Mouse (Mus musculus) heart, embryonic 12.5 days (tissue): ENCODE results near the gene Fam189b. TPM values are rescaled to one million over a fixed set of nuclear protein-coding genes. Genes with fewer than 3 reads are reported as not detected.

ENCODE experiments used
- ATAC-seq: fragments of 200-750 bp; cut with Nextera tagmentation; 2 replicates; pipeline ENCODE4 v1.8.0; 2017; ENCODE audit warnings: moderate TSS enrichment, moderate library complexity; ENCODE audit not compliant: insufficient number of reproducible peaks, low FRiP score
- H3K27ac ChIP-seq: fragments of 300-500 bp; sonication (generic); 2 replicates; pipeline ENCODE4 v1.5.1; 2016; ENCODE audit warnings: mild to moderate bottlenecking, moderate library complexity; ENCODE audit not compliant: poor library complexity, severe bottlenecking
- H3K27me3 ChIP-seq: fragments of 300-500 bp; sonication (generic); replicated peaks from 2 replicates; pipeline ENCODE4 v1.6.1; 2016; ENCODE audit warnings: mild to moderate bottlenecking, moderate library complexity
- H3K36me3 ChIP-seq: fragments of 300-500 bp; sonication (generic); 2 replicates; pipeline ENCODE4 v1.6.1; 2016; ENCODE audit warnings: mild to moderate bottlenecking, moderate library complexity
- H3K4me1 ChIP-seq: fragments of 300-500 bp; sonication (generic); replicated peaks from 2 replicates; pipeline ENCODE4 v1.6.1; 2016; ENCODE audit warnings: mild to moderate bottlenecking
- H3K4me2 ChIP-seq: fragments of 300-500 bp; sonication (generic); 2 replicates; pipeline ENCODE4 v1.6.1; 2016; ENCODE audit warnings: mild to moderate bottlenecking, moderate library complexity
- H3K4me3 ChIP-seq: fragments of 300-500 bp; sonication (generic); 2 replicates; pipeline ENCODE4 v1.5.1; 2016; ENCODE audit warnings: mild to moderate bottlenecking
- H3K9ac ChIP-seq: fragments of 300-500 bp; sonication (generic); 2 replicates; pipeline ENCODE4 v1.6.1; 2016; ENCODE audit warnings: mild to moderate bottlenecking, moderate library complexity
- H3K9me3 ChIP-seq: fragments of 300-500 bp; sonication (generic); replicated peaks from 2 replicates; pipeline ENCODE4 v1.6.1; 2016; ENCODE audit warnings: mild to moderate bottlenecking, moderate library complexity
- WGBS: fragments of 180-500 bp; shearing (Covaris S2); methylation state at CpG from one replicate; pipeline ENCODE4 v1.1.7; 2016; 5-methylcytosine and 5-hydroxymethylcytosine counted together
- polyA plus RNA-seq: library from polyadenylated mRNA; unstranded; fragments of >200 nt; fragmentation: Nextera tagmentation; extraction: Ambion mirVana; gene quantifications from 2 replicates; pipeline ENCODE4 v1.2.1, GENCODE M21; 2016

The Fam189b gene
- polyA plus RNA-seq, 1 experiment from 2014 or later = 15.6 TPM

GRCm38 (mm10) chr3:89187690-89188477 is 4.9 kb downstream of the Fam189b start:
- Histone ChIP-seq H3K4me2 (no peak overlapping the region), H3K4me1 (peaks cover 26% of the 10 kb centered on the region), H3K27ac (no peak overlapping the region), H3K36me3 (peaks cover 12% of the 10 kb centered on the region; the same call in 1 of the 2 replicates), H3K4me3 (no peak overlapping the region), H3K27me3 (0 out of 2 replicates have a peak, but pooled peaks cover 11% of the 10 kb centered on the region), H3K9ac (no peak overlapping the region), H3K9me3 (no peaks in the 10 kb centered on the region)
- ATAC-seq = no peak
- WGBS = 74% methylated on average over 18 of the region's 18 CpGs

DNA sequence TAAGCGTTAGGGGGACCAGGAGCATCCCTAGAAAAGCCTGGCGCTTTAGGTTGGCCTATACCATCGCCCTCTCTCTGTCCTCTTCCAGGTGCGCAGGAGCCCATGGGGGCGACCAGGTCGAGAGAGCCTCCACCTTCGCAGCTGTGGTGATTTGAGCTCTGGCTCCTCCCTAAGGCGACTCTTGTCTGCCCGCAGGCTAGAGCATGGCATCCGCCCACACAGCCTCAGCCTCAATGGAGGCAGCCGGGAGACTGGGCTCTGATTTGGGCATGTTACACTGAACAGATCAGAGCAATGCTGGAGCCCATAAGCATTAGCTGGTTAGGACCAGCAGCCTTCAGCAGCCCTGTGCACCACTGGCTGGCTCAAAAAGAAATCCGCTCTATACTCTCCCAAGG is 5.5 kb downstream of the Fam189b start:
- H3K4me2 ChIP-seq = no peak overlapping the region
- 65% methylated on average over 12 of the region's 12 CpGs for WGBS
- no peak overlapping the region for H3K4me3 ChIP-seq
- 0 out of 2 replicates have a peak, but pooled peaks cover 11% of the 10 kb centered on the region for H3K27me3 ChIP-seq
- H3K36me3 ChIP-seq = peaks cover 12% of the 10 kb centered on the region; the same call in 1 of the 2 replicates
- H3K27ac ChIP-seq = no peak overlapping the region
- no peak for ATAC-seq
- H3K4me1 ChIP-seq = peaks cover 26% of the 10 kb centered on the region
- no peaks in the 10 kb centered on the region for H3K9me3 ChIP-seq
- H3K9ac ChIP-seq = no peak overlapping the region

- ATAC-seq = no peak
- H3K9me3 ChIP-seq = no peaks in the 10 kb centered on the region
- H3K4me1 ChIP-seq = peaks cover 8% of the 10 kb centered on the region; the same call in 1 of the 2 replicates
- H3K4me3 ChIP-seq = no peak overlapping the region
- H3K4me2 ChIP-seq = no peak overlapping the region
- no peak overlapping the region for H3K27ac ChIP-seq
- H3K27me3 ChIP-seq = 0 out of 2 replicates have a peak, but pooled peaks cover 10% of the 10 kb centered on the region
- peaks cover 12% of the 10 kb centered on the region; the same call in 1 of the 2 replicates for H3K36me3 ChIP-seq
- H3K9ac ChIP-seq = no peak overlapping the region
- 72% methylated on average over 8 of the region's 8 CpGs for WGBS
Observed at GRCm38 (mm10) chr3:89190436-89190835, 7.5 kb downstream of the Fam189b start.

GRCm38 (mm10) chr3:89193351-89193750 is 10.4 kb downstream of the Fam189b start:
- Histone ChIP-seq H3K4me2 (no peak overlapping the region), H3K4me1 (peaks cover 9% of the 10 kb centered on the region), H3K27me3 (no peaks in the 10 kb centered on the region), H3K36me3 (peaks cover 6% of the 10 kb centered on the region; the same call in 1 of the 2 replicates), H3K27ac (no peak overlapping the region), H3K9ac (no peak overlapping the region), H3K9me3 (no peaks in the 10 kb centered on the region), H3K4me3 (no peak overlapping the region)
- no peak for ATAC-seq
- 63% methylated on average over 1 of the region's 1 CpGs for WGBS

GRCm38 (mm10) chr3:89193853-89194252 is 10.9 kb downstream of the Fam189b start:
- WGBS = 88% methylated on average over 2 of the region's 2 CpGs
- Histone ChIP-seq H3K4me3 (no peak overlapping the region), H3K4me2 (no peak overlapping the region), H3K36me3 (peaks cover 1% of the 10 kb centered on the region; the same call in 1 of the 2 replicates), H3K9me3 (no peaks in the 10 kb centered on the region), H3K4me1 (peaks cover 9% of the 10 kb centered on the region), H3K27ac (no peak overlapping the region), H3K27me3 (no peaks in the 10 kb centered on the region), H3K9ac (no peak overlapping the region)
- no peak for ATAC-seq

DNA sequence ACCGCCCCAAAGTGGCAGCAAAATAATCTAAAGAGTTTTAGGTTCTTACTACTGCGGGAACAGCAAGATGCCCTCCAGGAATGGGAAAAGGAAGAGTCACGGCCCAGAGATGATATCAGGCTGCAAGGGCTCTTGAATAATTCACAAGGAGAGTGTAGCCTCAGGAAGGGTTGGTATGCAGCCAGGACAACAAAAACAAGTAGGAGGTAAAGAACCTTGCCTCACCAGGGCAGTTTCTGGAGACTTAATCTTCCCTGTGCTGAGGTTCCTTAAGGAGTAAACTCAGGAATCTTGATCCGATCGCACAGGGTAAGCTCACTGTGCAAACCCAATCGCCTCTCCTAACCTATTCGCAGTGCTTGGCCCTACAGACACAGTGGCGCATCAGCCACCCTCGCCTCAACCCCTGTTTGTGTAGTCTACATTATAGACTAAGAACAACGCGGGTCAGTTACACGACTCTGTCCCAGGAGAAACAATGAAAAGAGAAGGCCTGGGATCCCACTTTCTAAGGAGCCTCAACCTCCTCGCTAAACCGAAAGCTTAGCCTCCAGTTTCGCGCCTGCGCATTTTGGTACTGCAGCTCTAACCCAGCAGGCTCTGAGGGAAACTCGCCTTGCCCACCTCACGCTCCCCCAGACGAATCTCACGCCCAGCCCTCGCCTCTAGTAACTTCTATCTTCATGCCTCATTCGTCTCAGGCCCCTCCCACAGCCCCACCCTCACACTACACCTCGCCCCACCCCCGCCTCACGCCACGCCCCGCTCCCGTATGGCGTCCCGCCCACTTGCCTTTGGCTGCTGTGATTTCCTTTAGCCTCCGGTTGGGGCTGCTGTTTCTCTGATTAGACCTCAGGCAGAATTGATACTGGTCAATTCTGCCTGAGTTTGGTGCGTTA is 13.3 kb downstream of the Fam189b start:
- no peaks in the 10 kb centered on the region for H3K36me3 ChIP-seq
- H3K27ac ChIP-seq = peak overlapping the region; percentile 27
- H3K9ac ChIP-seq = peak overlapping the region; percentile 69
- peak overlapping the region; percentile 46 for H3K4me3 ChIP-seq
- H3K27me3 ChIP-seq = no peaks in the 10 kb centered on the region
- 7% methylated on average over 33 of the region's 33 CpGs for WGBS
- peak overlapping the region; percentile 75 for H3K4me2 ChIP-seq
- H3K4me1 ChIP-seq = peaks cover 9% of the 10 kb centered on the region
- H3K9me3 ChIP-seq = no peaks in the 10 kb centered on the region
- peak; percentile 96 for ATAC-seq

GRCm38 (mm10) chr3:89199839-89200238 is 16.9 kb downstream of the Fam189b start:
- H3K4me1 ChIP-seq = peaks cover 14% of the 10 kb centered on the region
- H3K9me3 ChIP-seq = no peaks in the 10 kb centered on the region
- no peak overlapping the region for H3K9ac ChIP-seq
- H3K4me2 ChIP-seq = no peak overlapping the region
- peaks cover 10% of the 10 kb centered on the region for H3K36me3 ChIP-seq
- 67% methylated on average over 3 of the region's 3 CpGs for WGBS
- no peak overlapping the region for H3K4me3 ChIP-seq
- H3K27me3 ChIP-seq = no peaks in the 10 kb centered on the region
- no peak overlapping the region for H3K27ac ChIP-seq
- ATAC-seq = no peak

GRCm38 (mm10) chr3:89202253-89203141 is 19.6 kb downstream of the Fam189b start, which contains the start of gene Gba:
TSS of gene Gba (plus strand) at chr3:89202928.
- Histone ChIP-seq H3K4me2 (peak within 1 kb of the TSS; percentile 72), H3K27me3 (no peaks in the 10 kb centered on the region), H3K4me1 (peaks cover 5% of the 10 kb centered on the region), H3K4me3 (peak within 1 kb of the TSS; percentile 60), H3K9ac (peak within 1 kb of the TSS; percentile 67), H3K27ac (no peak within 1 kb of the TSS), H3K36me3 (peaks cover 36% of the 10 kb centered on the region), H3K9me3 (no peaks in the 10 kb centered on the region)
- WGBS = 24% methylated on average over 13 of the region's 13 CpGs
- peak; percentile 90 for ATAC-seq

- no peak for ATAC-seq
Observed at GRCm38 (mm10) chr3:89203142-89203514, 20.2 kb downstream of the Fam189b start.

GRCm38 (mm10) chr3:89206079-89206478 is 23.1 kb downstream of the Fam189b start:
- Histone ChIP-seq H3K9ac (no peak overlapping the region), H3K27ac (no peak overlapping the region), H3K27me3 (no peaks in the 10 kb centered on the region), H3K4me2 (no peak overlapping the region), H3K36me3 (peaks cover 72% of the 10 kb centered on the region), H3K4me3 (no peak overlapping the region), H3K9me3 (no peaks in the 10 kb centered on the region), H3K4me1 (peaks cover 8% of the 10 kb centered on the region)
- ATAC-seq = no peak
- 88% methylated on average over 7 of the region's 7 CpGs for WGBS

More at GRCm38 (mm10) chr3:89203142-89203514, 20.2 kb downstream of the Fam189b start:
- peak overlapping the region; percentile 67 for H3K9ac ChIP-seq
- H3K9me3 ChIP-seq = no peaks in the 10 kb centered on the region
- peaks cover 5% of the 10 kb centered on the region for H3K4me1 ChIP-seq
- 31% methylated on average over 5 of the region's 5 CpGs for WGBS
- H3K27ac ChIP-seq = no peak overlapping the region
- peaks cover 43% of the 10 kb centered on the region for H3K36me3 ChIP-seq
- peak overlapping the region; percentile 60 for H3K4me3 ChIP-seq
- peak overlapping the region; percentile 72 for H3K4me2 ChIP-seq
- H3K27me3 ChIP-seq = no peaks in the 10 kb centered on the region
